Mouse (Mus musculus) olfactory bulb, adult 2 months (tissue): ENCODE data around the gene Ccdc117.

ENCODE experiments used
- CTCF ChIP-seq: fragments of 200-500 bp; IDR thresholded peaks from 2 replicates; pipeline ENCODE4 v1.5.1; 2012; ENCODE audit warnings: low read depth, mild to moderate bottlenecking, low read length, moderate library complexity; ENCODE audit not compliant: insufficient read depth
- POLR2A ChIP-seq: fragments of 200-500 bp; IDR thresholded peaks from 2 replicates; pipeline ENCODE4 v1.6.1; 2012; ENCODE audit warnings: mild to moderate bottlenecking, low read depth, low read length, moderate library complexity; ENCODE audit not compliant: insufficient read depth

GRCm38 (mm10) chr11:5546693-5547092 lies 4.7 kb upstream of the Ccdc117 start:
- TF ChIP-seq CTCF (no peak), POLR2A (no peak)
